Mouse (Mus musculus): ENCODE data around the gene Polr1d. TPM values are rescaled to one million over a fixed set of nuclear protein-coding genes. Genes with fewer than 3 reads are reported as not detected.

Polr1d gene
- total RNA-seq, 1 experiment from 2014 or later = 126 TPM

- DNase-seq = no peak
These were observed 13.0 kb downstream of the Polr1d start for GRCm38 (mm10) chr5:147089836-147090235.

GRCm38 (mm10) chr5:147090256-147090963 lies 13.6 kb downstream of the Polr1d start:
- no peak for DNase-seq

DNA sequence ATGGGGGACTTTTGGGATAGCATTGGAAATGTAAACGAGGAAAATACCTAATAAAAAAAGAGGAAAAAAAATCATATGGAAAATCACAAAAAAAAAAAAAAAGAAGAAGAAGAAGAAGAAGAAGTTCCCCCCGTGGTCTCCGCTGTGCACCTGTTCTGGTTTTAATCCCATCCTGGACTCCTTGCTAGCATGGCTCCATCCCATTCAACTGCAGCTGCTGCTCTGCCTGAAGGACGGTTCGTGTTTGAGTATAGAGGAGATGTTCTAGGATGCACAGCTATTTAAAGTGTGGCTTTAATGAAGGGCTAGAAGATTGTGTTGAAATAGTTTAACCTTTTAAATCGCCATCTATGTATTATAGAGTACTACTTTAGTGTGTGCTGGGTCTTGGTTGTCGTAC lies 15.6 kb downstream of the Polr1d start:
- DNase-seq = no peak

GRCm38 (mm10) chr5:147094296-147094695 lies 17.4 kb downstream of the Polr1d start:
- peak; percentile 60 for DNase-seq

- no peak for DNase-seq
These were observed 19.7 kb downstream of the Polr1d start for GRCm38 (mm10) chr5:147096586-147096985.

- no peak for DNase-seq
These were observed 21.8 kb downstream of the Polr1d start for GRCm38 (mm10) chr5:147098667-147099066.

GRCm38 (mm10) chr5:147100180-147100579 lies 23.3 kb downstream of the Polr1d start:
- no peak for DNase-seq

- no peak for DNase-seq
These were observed 25.4 kb downstream of the Polr1d start for GRCm38 (mm10) chr5:147102295-147102694.

- DNase-seq = no peak
These were observed 30.4 kb downstream of the Polr1d start for GRCm38 (mm10) chr5:147107276-147107675.

DNA sequence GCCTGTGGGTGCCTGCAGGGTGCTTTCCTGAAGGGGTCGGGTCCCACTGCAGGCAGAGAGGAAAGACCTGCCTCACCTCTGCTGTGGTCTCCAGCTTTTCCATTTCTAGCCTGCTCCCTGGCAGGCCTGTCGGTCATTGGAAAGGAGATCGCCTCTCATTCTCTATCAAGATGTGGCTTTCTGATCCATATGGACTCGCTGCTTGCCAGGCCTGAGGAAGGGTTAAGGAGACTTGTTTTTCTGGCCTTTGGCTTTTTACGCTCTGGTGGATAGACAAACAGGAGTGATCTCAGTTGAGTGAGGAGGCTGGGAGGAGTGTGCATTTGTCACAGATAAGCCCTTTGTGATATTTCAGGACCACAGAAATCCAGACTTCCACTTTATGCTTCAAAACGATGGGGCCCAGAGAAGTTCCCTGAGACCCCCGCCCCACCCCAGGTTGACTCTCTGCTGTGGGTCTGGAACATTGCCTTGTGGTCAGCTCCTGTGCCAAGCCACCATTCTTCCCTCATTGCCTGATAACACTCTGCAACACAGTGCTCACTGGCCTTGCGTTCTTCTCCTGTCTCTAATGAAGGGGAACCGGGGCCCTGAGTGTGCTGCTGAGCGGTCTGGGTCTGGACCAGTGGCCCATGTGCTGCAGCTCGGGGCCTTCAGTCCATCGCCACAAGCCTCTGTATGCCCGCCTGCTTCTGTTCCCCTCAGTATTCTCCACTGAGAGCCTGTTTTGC lies 32.2 kb downstream of the Polr1d start:
- no peak for DNase-seq

DNA sequence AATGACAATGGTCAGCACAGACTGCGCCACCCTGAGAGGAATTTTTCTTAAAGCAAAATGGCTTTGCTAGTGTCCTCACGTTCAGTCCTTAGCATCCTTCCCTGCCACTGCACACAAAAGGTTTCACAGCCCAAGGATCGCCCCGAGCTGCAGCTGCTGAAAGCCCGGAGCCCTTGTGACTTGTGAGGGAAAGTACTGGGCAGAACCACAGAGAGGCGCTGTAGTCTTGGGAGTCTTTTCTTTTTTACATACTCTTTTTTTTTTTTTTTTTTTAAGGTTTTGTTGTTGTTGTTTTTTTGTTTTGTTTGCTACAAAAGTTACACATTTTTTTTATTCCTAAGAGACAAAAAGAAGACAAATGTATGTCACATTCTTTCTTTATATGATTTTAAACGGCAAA lies 37.9 kb downstream of the Polr1d start:
- no peak for DNase-seq

DNA sequence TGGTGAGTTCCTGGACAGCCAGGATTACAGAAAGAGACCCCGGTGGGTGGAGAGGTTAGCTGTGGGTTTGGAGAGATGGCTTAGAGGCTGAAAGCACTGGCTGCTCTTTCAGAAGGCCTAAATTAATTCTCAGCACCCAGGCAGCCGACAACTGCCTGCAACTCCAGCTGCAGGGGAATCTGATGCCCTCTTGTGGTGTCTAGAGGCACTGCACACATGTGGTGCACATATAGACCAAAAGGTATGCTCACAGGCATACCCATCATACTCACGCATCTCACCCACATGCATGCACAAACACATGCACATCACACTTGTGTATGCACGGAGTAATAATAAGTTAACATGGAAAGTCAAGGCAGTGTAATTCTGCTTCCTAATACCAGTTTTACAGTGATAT lies 38.8 kb downstream of the Polr1d start:
- DNase-seq = no peak

DNA sequence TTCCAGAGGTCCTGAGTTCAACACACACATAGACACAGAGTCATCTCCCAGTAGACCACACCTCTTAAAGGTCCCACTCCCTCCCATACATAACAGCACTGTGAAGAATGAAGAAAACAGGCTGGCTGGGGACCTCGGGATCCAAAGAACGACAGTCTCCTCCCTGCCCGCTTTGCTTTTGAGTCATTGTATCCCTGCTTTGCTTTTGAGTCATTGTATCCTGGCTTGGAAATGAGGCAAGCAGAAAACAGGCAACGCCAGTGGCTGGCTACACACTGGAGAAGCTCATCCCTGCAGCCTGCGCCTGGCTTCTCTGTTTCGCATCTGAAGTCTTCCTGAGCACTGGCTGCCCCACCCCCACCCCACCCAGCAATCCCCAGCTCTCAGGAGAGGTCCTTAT lies 40.2 kb downstream of the Polr1d start:
- DNase-seq = no peak

DNA sequence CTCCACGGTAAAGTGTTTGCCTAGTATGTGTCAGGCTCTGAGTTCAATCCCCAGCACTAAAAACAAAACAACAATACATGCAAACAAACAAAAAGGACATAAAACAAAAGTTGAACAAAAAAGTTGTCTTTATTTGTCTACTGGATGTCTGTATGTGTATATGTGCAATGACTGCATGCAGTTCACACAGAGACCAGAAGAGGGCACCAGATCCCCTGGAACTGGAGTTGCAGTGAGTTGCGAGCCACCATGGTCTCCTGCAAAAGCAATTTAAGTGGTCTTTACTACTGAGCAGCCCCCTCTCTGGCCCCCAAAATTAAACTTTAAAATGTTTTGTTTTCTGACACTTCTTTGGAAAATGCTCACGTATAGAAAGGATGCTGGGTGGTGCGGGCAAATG lies 44.3 kb downstream of the Polr1d start:
- DNase-seq = no peak

DNA sequence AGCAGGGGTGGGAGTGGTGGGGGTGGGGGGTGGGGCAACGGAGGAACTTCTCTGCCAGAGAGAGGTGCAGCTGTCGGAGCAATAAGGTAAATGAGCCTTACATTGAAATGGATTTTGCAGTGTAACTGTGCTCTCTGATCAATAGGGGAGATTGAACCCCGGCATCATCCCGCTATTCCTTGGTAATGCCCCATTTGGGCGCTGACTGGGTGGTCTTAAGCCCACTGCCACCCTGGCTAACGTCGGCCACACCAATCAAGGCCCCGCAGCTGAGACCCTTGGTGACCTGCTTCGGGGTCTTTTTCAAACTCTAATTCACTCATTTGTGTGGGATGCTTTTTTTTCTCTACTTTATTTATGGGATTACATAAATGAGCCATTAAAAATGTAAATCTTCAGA lies 47.9 kb downstream of the Polr1d start:
- DNase-seq = no peak

DNA sequence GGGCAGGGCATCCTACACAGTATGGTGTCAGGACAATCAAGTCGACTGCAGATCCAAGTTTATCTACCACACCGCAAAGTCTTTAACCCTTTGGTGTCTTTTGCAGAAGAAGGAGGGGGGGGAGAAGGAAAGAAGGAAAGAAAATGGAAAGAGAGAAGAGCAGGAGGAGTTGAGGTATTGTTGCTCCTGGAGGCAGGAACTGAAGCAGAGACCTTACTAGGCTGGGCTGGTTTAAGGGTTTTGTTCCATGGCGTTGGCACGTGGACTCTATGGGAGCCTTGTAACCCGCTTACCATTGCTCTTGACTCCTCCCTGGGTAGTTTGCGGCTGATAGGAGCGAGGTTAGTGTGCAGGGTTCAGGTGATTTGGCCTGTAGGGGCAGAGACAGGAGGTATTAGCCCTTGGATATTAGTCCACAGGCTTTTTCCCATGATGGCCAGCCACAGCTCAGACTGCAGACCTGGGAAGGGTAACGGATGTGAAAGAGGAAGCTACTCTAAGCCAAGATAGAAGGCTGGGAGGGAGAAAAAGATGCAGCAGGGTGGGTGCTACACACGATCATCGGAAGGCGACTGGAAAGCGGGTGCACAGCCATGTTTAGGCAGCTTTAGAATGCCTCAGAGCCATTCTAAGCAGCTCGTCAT lies 48.8 kb downstream of the Polr1d start:
- no peak for DNase-seq

- DNase-seq = no peak
These were observed 51.0 kb downstream of the Polr1d start for GRCm38 (mm10) chr5:147127860-147128259.

- no peak for DNase-seq
These were observed 52.6 kb downstream of the Polr1d start for GRCm38 (mm10) chr5:147129484-147129883.

- no peak for DNase-seq
These were observed 55.1 kb downstream of the Polr1d start for GRCm38 (mm10) chr5:147131912-147132311.

- no peak for DNase-seq
These were observed 56.8 kb downstream of the Polr1d start for GRCm38 (mm10) chr5:147133662-147134061.

- no peak for DNase-seq
These were observed 57.7 kb downstream of the Polr1d start for GRCm38 (mm10) chr5:147134341-147135088.

GRCm38 (mm10) chr5:147135089-147135446 lies 58.2 kb downstream of the Polr1d start:
- DNase-seq = no peak

- DNase-seq = no peak
These were observed 59.1 kb downstream of the Polr1d start for GRCm38 (mm10) chr5:147135994-147136393.
